Mouse (Mus musculus): ENCODE results near the gene Dnase1l3. TPM values are rescaled to one million over a fixed set of nuclear protein-coding genes. Genes with fewer than 3 reads are reported as not detected.

Gene Dnase1l3
- polyA plus RNA-seq, 1 experiment from 2014 or later = 0.10 TPM

- H3K9ac ChIP-seq (replicated peaks; ENCODE audit: low read depth, low read length) = no peak overlapping the region
- no peaks in the 10 kb centered on the region for H3K36me3 ChIP-seq (ENCODE audit: control insufficient read depth, insufficient read depth)
- no peaks in the 10 kb centered on the region for H3K9me3 ChIP-seq (ENCODE audit: control insufficient read depth, low read length)
- peaks cover 9% of the 10 kb centered on the region; the same call in 1 of the 2 replicates for H3K4me1 ChIP-seq (replicated peaks; ENCODE audit: control insufficient read depth, insufficient read depth, low read length)
- no peaks in the 10 kb centered on the region for H3K27me3 ChIP-seq (replicated peaks; ENCODE audit: control insufficient read depth, insufficient read depth, low read length)
- WGBS = 83% methylated on average over 5 of the region's 5 CpGs
- H3K4me3 ChIP-seq (replicated peaks; ENCODE audit: low read length) = no peak overlapping the region
- H3K27ac ChIP-seq (ENCODE audit: low read length) = no peak overlapping the region
- no peak overlapping the region for H3K4me2 ChIP-seq (ENCODE audit: low read length)
- ATAC-seq = no peak
Measured at GRCm38 (mm10) chr14:8034561-8034960, 40.2 kb upstream of the Dnase1l3 start.

GRCm38 (mm10) chr14:8032087-8032944 is 37.9 kb upstream of the Dnase1l3 start:
- no peaks in the 10 kb centered on the region for H3K27me3 ChIP-seq (replicated peaks; ENCODE audit: control insufficient read depth, insufficient read depth, low read length)
- no peak overlapping the region for H3K4me2 ChIP-seq (ENCODE audit: low read length)
- H3K27ac ChIP-seq (ENCODE audit: low read length) = no peak overlapping the region
- peaks cover 7% of the 10 kb centered on the region; the same call in 1 of the 2 replicates for H3K4me1 ChIP-seq (replicated peaks; ENCODE audit: control insufficient read depth, insufficient read depth, low read length)
- H3K36me3 ChIP-seq (ENCODE audit: control insufficient read depth, insufficient read depth) = no peaks in the 10 kb centered on the region
- no peak overlapping the region for H3K4me3 ChIP-seq (replicated peaks; ENCODE audit: low read length)
- no peak overlapping the region for H3K9ac ChIP-seq (replicated peaks; ENCODE audit: low read depth, low read length)
- 0 out of 2 replicates have a peak, but pooled peaks have one; percentile 45 for ATAC-seq
- 45% methylated on average over 13 of the region's 13 CpGs for WGBS
- H3K9me3 ChIP-seq (ENCODE audit: control insufficient read depth, low read length) = no peaks in the 10 kb centered on the region

- 61% methylated on average over 4 of the region's 4 CpGs for WGBS
Measured at GRCm38 (mm10) chr14:8030535-8030934, 36.2 kb upstream of the Dnase1l3 start.

GRCm38 (mm10) chr14:8029752-8030151 is 35.4 kb upstream of the Dnase1l3 start:
- no peak overlapping the region for H3K27ac ChIP-seq (ENCODE audit: low read length)
- no peaks in the 10 kb centered on the region for H3K9me3 ChIP-seq (ENCODE audit: control insufficient read depth, low read length)
- no peak for ATAC-seq
- 92% methylated on average over 1 of the region's 1 CpGs for WGBS
- no peak overlapping the region for H3K9ac ChIP-seq (replicated peaks; ENCODE audit: low read depth, low read length)
- H3K4me1 ChIP-seq (replicated peaks; ENCODE audit: control insufficient read depth, insufficient read depth, low read length) = peaks cover 7% of the 10 kb centered on the region; the same call in 1 of the 2 replicates
- no peaks in the 10 kb centered on the region for H3K27me3 ChIP-seq (replicated peaks; ENCODE audit: control insufficient read depth, insufficient read depth, low read length)
- no peak overlapping the region for H3K4me2 ChIP-seq (ENCODE audit: low read length)
- no peaks in the 10 kb centered on the region for H3K36me3 ChIP-seq (ENCODE audit: control insufficient read depth, insufficient read depth)
- no peak overlapping the region for H3K4me3 ChIP-seq (replicated peaks; ENCODE audit: low read length)

More at GRCm38 (mm10) chr14:8030535-8030934, 36.2 kb upstream of the Dnase1l3 start:
- ATAC-seq = no peak
- Histone ChIP-seq H3K4me3 (replicated peaks; ENCODE audit: low read length) (no peak overlapping the region), H3K27ac (ENCODE audit: low read length) (no peak overlapping the region), H3K9me3 (ENCODE audit: control insufficient read depth, low read length) (no peaks in the 10 kb centered on the region), H3K4me2 (ENCODE audit: low read length) (no peak overlapping the region), H3K9ac (replicated peaks; ENCODE audit: low read depth, low read length) (no peak overlapping the region), H3K36me3 (ENCODE audit: control insufficient read depth, insufficient read depth) (no peaks in the 10 kb centered on the region), H3K27me3 (replicated peaks; ENCODE audit: control insufficient read depth, insufficient read depth, low read length) (no peaks in the 10 kb centered on the region), H3K4me1 (replicated peaks; ENCODE audit: control insufficient read depth, insufficient read depth, low read length) (peaks cover 7% of the 10 kb centered on the region; the same call in 1 of the 2 replicates)

GRCm38 (mm10) chr14:8028086-8028485 is 33.7 kb upstream of the Dnase1l3 start:
- ATAC-seq = no peak
- Histone ChIP-seq H3K36me3 (ENCODE audit: control insufficient read depth, insufficient read depth) (no peaks in the 10 kb centered on the region), H3K4me2 (ENCODE audit: low read length) (no peak overlapping the region), H3K27ac (ENCODE audit: low read length) (no peak overlapping the region), H3K27me3 (replicated peaks; ENCODE audit: control insufficient read depth, insufficient read depth, low read length) (no peaks in the 10 kb centered on the region), H3K4me1 (replicated peaks; ENCODE audit: control insufficient read depth, insufficient read depth, low read length) (peaks cover 7% of the 10 kb centered on the region; the same call in 1 of the 2 replicates), H3K9me3 (ENCODE audit: control insufficient read depth, low read length) (no peaks in the 10 kb centered on the region), H3K4me3 (replicated peaks; ENCODE audit: low read length) (no peak overlapping the region), H3K9ac (replicated peaks; ENCODE audit: low read depth, low read length) (no peak overlapping the region)
- 95% methylated on average over 5 of the region's 5 CpGs for WGBS

- Histone ChIP-seq H3K27ac (ENCODE audit: low read length) (no peak overlapping the region), H3K9ac (replicated peaks; ENCODE audit: low read depth, low read length) (no peak overlapping the region), H3K27me3 (replicated peaks; ENCODE audit: control insufficient read depth, insufficient read depth, low read length) (no peaks in the 10 kb centered on the region), H3K4me1 (replicated peaks; ENCODE audit: control insufficient read depth, insufficient read depth, low read length) (peaks cover under 1% of the 10 kb centered on the region; the same call in 1 of the 2 replicates), H3K36me3 (ENCODE audit: control insufficient read depth, insufficient read depth) (no peaks in the 10 kb centered on the region), H3K4me3 (replicated peaks; ENCODE audit: low read length) (no peak overlapping the region), H3K9me3 (ENCODE audit: control insufficient read depth, low read length) (no peaks in the 10 kb centered on the region), H3K4me2 (ENCODE audit: low read length) (no peak overlapping the region)
- 88% methylated on average over 10 of the region's 10 CpGs for WGBS
- no peak for ATAC-seq
Measured at GRCm38 (mm10) chr14:8026769-8027531, 32.6 kb upstream of the Dnase1l3 start.

DNA sequence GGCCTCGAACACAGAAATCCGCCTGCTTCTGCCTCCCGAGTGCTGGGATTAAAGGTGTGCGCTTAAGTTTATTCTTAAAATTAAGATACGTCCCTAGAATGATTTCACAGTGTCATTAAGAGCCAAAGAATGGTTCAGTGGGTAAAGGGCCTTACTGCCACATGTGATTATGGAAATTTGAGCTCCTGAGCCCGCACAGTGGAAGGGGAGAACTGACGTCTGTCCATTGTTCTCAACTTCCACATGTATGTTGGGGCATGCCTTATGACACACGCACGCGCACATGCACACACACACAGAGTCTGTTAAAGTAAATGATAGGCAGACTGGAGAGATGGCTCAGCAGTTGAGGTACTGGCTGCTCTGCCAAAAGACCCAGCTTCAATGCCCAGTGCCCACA is 30.6 kb upstream of the Dnase1l3 start:
- no peaks in the 10 kb centered on the region for H3K9me3 ChIP-seq (ENCODE audit: control insufficient read depth, low read length)
- H3K36me3 ChIP-seq (ENCODE audit: control insufficient read depth, insufficient read depth) = no peaks in the 10 kb centered on the region
- no peak overlapping the region for H3K27ac ChIP-seq (ENCODE audit: low read length)
- H3K4me2 ChIP-seq (ENCODE audit: low read length) = no peak overlapping the region
- H3K4me1 ChIP-seq (replicated peaks; ENCODE audit: control insufficient read depth, insufficient read depth, low read length) = no peaks in the 10 kb centered on the region
- no peak overlapping the region for H3K9ac ChIP-seq (replicated peaks; ENCODE audit: low read depth, low read length)
- no peak for ATAC-seq
- H3K4me3 ChIP-seq (replicated peaks; ENCODE audit: low read length) = no peak overlapping the region
- H3K27me3 ChIP-seq (replicated peaks; ENCODE audit: control insufficient read depth, insufficient read depth, low read length) = no peaks in the 10 kb centered on the region
- WGBS = 90% methylated on average over 10 of the region's 10 CpGs

DNA sequence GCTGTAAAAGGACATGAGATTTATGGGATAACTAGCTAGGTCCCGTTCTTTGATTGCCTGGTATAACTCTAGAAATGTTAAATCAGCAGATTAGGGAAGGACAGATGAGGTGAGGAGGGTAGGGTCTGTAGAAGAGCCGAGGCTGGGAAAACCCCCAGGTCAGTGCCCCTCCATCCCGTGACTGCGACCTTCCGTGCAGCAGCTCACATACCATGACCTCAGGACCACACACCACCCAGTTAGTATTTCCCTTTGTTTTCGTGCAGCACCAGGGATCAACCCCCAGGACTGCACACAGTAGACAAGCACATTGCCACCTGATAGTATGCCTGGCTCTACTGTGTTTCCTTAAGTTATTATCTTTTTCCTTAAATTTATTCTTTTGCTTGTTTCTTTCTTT is 30.1 kb upstream of the Dnase1l3 start:
- Histone ChIP-seq H3K27ac (ENCODE audit: low read length) (no peak overlapping the region), H3K9ac (replicated peaks; ENCODE audit: low read depth, low read length) (no peak overlapping the region)
- WGBS = 74% methylated on average over 6 of the region's 6 CpGs

GRCm38 (mm10) chr14:8020546-8020945 is 26.2 kb upstream of the Dnase1l3 start:
- 93% methylated on average over 7 of the region's 7 CpGs for WGBS
- no peak overlapping the region for H3K4me2 ChIP-seq (ENCODE audit: low read length)
- no peak overlapping the region for H3K27ac ChIP-seq (ENCODE audit: low read length)
- no peaks in the 10 kb centered on the region for H3K36me3 ChIP-seq (ENCODE audit: control insufficient read depth, insufficient read depth)
- no peaks in the 10 kb centered on the region for H3K27me3 ChIP-seq (replicated peaks; ENCODE audit: control insufficient read depth, insufficient read depth, low read length)
- no peaks in the 10 kb centered on the region for H3K4me1 ChIP-seq (replicated peaks; ENCODE audit: control insufficient read depth, insufficient read depth, low read length)
- no peak overlapping the region for H3K9ac ChIP-seq (replicated peaks; ENCODE audit: low read depth, low read length)
- no peaks in the 10 kb centered on the region for H3K9me3 ChIP-seq (ENCODE audit: control insufficient read depth, low read length)
- no peak overlapping the region for H3K4me3 ChIP-seq (replicated peaks; ENCODE audit: low read length)
- ATAC-seq = no peak

More for the DNA sequence above, 30.1 kb upstream of the Dnase1l3 start:
- no peaks in the 10 kb centered on the region for H3K9me3 ChIP-seq (ENCODE audit: control insufficient read depth, low read length)
- no peak overlapping the region for H3K4me2 ChIP-seq (ENCODE audit: low read length)
- H3K36me3 ChIP-seq (ENCODE audit: control insufficient read depth, insufficient read depth) = no peaks in the 10 kb centered on the region
- no peak for ATAC-seq
- H3K4me3 ChIP-seq (replicated peaks; ENCODE audit: low read length) = no peak overlapping the region
- no peaks in the 10 kb centered on the region for H3K27me3 ChIP-seq (replicated peaks; ENCODE audit: control insufficient read depth, insufficient read depth, low read length)
- no peaks in the 10 kb centered on the region for H3K4me1 ChIP-seq (replicated peaks; ENCODE audit: control insufficient read depth, insufficient read depth, low read length)

Measured in forebrain, embryonic 16.5 days (tissue).